Mouse (Mus musculus) heart, adult 8-10 months (tissue): Measurements from ENCODE around the gene Rnf5. TPM values are rescaled to one million over a fixed set of nuclear protein-coding genes. Genes with fewer than 3 reads are reported as not detected.

Source experiments
- DNase-seq: peaks from one replicate; pipeline ENCODE4 v3.0.0; 2022; ENCODE audit warnings: low spot score
- total RNA-seq, 4 experiments: library from RNA; stranded (reverse); gene quantifications; 2 replicates each; pipeline ENCODE4 v1.2.4; 2022

The Rnf5 gene
- total RNA-seq, 4 experiments from 2014 or later = 37.4 to 42.5 (median 39.1) TPM

GRCm38 (mm10) chr17:34605609-34606008 is 2.1 kb upstream of the Rnf5 start:
- peak; percentile 97 for DNase-seq

GRCm38 (mm10) chr17:34604511-34605237 is 1.2 kb upstream of the Rnf5 start:
- DNase-seq = no peak

GRCm38 (mm10) chr17:34604061-34604508 is 595 bp upstream of the Rnf5 start, which contains the start of gene Agpat1:
TSS of gene Agpat1 (plus strand) at chr17:34604262.
- DNase-seq = peak; percentile 99

DNA sequence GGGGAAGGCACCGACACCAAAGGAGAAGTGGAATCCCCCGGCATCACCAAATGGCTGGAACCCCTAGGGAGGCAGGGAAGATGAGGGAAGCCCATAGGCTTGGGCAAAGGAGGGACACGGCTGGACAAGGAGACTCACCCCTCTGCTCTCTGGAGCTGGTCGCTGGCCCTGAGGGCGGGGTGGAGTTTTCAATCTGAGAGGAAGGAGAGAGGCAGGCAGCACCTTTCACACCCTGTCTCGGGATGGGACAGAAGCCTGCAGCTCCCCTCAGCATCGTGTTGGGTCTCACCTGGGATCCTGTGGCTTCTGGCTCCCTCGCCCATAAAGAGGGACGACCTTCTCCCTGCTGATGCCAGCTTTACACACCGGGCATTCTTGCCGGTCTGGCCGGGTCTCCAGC is 1.7 kb downstream of the Rnf5 start:
- DNase-seq = no peak

- no peak for DNase-seq
Measured at GRCm38 (mm10) chr17:34599891-34600290, 3.6 kb downstream of the Rnf5 start.

DNA sequence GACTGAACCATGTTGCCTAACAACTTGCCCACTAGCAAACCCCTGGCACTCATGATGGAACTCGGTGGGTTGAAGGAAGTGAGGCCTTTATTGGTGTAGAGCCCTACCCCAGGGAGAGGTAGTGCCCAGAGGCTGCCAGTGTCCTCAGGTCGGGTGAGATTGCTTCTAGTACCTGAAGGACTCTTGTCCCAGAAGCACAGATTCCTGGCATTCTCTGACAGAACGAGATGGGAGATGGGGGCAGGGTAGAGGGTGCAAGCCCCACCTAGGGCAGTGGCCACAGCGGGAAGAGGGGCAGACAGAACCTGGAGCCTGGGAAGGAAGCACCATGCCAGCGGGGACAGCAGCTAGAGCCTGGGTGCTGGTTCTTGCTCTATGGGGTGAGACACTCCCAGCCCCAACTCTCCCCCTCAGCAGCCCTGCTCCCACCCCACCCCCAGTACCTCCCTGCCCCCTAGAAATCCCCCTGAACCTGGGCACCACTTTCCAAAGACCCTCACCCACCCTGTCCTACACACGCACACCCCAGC is 5.9 kb downstream of the Rnf5 start, which contains the start of gene Ager:
Gene Ager, plus strand, starts transcription at position 297 of the 530 bp plus-strand sequence.
- DNase-seq = no peak

DNA sequence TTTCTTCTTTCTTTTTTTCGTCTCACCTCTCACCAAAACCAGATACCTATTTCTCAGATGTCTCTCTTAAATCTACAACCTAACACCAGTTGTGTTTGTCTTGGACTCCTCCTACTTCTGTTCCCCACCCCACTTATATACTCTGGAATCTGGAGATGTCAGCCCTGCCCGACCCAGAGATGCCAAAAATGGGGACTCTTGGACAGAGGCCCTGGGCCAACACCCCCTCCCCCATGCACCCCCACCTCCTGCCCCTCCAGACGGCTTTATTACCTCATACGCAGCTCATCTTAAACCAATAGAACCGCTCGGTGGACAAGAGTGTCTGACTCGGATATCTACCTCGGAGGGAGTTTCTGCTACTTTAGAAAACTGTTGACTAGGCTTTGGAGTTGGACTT is 7.4 kb downstream of the Rnf5 start:
- no peak for DNase-seq

DNA sequence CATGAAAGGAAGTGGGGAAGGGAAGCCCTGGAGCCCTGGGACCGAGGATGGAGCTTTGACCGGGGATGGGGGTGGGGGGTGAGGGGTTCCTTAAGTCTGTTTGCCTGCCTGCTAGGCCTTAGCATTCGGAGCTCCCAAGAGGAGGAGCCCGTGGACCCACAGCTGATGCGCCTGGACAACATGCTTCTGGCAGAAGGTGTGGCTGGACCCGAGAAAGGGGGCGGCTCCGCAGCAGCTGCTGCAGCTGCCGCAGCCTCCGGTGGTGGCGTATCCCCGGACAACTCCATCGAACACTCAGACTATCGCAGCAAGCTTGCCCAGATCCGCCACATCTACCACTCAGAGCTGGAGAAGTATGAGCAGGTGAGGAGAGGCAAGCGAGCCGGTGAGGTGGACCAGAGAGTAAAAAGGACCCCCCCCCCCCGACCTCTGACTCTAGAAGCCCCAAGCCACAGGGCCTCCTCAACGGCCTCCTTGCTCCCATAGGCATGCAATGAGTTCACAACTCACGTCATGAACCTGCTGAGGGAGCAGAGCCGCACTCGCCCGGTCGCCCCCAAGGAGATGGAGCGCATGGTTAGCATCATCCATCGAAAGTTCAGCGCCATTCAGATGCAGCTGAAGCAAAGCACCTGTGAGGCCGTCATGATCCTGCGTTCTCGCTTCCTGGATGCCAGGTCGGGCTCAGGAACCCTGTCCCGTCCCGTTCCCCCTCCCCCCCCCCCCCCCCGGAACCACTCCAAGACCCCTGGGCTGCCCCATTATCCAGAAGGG is 9.6 kb downstream of the Rnf5 start:
- DNase-seq = no peak

DNA sequence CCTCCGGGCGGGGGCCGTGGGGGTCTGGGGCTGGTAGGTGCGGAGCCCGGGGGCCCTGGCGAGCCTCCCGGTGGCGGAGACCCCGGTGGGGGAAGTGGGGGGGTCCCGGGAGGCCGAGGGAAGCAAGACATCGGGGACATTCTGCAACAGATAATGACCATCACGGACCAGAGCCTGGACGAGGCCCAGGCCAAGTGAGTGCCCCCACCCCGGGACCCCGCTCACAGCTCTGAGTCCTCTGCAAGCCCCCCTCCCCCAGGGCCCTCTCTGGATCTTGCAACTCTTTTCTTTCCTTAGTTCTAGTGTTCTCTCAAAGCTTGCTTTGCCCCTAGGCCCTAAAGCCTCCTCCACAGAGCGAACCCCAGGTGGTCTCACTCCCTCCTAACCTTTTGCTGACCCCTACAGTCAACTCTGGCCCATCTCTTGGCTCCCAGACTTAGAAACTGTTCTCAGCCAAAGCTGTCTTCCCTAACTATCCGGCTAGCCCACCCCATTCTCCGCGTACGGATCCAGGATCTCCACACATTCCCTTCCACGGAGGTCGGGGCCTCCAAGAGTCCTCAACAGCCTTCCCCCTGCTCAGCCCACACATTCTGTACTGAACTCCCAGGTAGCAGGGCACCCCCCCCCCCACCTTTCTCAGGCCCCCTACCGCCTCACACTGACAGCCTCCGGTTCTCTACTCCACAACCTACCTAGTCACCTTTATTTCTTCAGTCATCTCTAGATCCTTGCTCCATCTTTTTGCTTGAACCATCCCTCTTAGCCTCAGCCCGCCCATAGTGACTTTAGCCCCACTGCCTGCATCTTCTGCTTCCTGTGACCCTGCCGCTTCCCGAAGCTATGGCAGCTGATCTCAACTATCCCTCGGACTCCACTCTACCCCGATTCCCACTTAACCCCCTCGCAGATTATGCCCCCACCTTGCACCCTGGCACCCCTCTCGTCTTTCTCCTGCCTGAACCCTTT is 10.6 kb downstream of the Rnf5 start:
- DNase-seq = no peak

DNA sequence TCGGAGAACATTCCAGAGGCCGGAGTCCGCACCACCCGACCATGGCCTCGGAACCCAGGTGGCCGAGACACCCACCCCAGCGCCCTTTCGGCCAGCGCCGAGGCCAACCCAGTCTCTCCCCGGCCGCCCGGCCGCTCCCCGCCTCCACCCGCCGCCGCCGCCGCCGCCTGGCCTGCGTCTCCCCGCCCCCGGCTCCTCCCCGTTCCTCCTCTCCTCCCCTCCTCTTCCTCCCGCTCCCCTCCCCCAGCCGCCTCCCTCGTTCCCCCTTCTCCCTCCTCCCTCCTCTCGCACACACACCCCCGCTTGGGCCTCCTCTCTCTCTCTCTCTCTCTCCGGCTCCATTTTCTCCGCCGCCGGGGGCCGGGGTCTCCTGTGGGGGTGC is 11.5 kb downstream of the Rnf5 start:
- DNase-seq = peak; percentile 76

- DNase-seq = no peak
Measured at GRCm38 (mm10) chr17:34591029-34591993, 12.2 kb downstream of the Rnf5 start, which contains the start of gene Pbx2. TSS of gene Pbx2 (plus strand) at chr17:34591266.

- DNase-seq = no peak
Measured at GRCm38 (mm10) chr17:34590154-34590987, 13.1 kb downstream of the Rnf5 start.

- peak; percentile 79 for DNase-seq
Measured at GRCm38 (mm10) chr17:34589681-34590101, 13.8 kb downstream of the Rnf5 start, which contains the start of gene Gpsm3. TSS of gene Gpsm3 (plus strand) at chr17:34589806.

DNA sequence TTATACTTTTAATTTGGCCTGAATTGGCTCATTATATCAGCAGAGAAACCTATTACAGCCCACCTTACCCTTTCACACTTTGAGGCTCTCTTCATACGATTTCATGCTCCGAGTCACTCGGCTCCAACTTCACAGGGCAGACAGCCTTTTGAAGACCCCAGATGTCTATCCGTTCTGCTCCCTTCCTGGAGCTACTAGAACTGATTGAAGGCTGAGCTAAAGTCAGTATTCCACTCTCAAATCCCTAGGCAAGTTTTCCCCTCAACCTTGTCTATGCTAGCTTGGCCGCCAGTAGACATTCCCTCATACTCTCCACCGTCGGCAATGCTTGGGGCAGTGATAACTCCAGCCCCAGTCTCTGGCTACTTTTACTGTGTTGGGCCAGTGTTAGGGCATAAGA is 14.3 kb downstream of the Rnf5 start:
- DNase-seq = no peak

- DNase-seq = no peak
Measured at GRCm38 (mm10) chr17:34588767-34589166, 14.7 kb downstream of the Rnf5 start.

- no peak for DNase-seq
Measured at GRCm38 (mm10) chr17:34587814-34588213, 15.7 kb downstream of the Rnf5 start.

- DNase-seq = peak; percentile 93
Measured at GRCm38 (mm10) chr17:34587423-34587811, 16.1 kb downstream of the Rnf5 start.

DNA sequence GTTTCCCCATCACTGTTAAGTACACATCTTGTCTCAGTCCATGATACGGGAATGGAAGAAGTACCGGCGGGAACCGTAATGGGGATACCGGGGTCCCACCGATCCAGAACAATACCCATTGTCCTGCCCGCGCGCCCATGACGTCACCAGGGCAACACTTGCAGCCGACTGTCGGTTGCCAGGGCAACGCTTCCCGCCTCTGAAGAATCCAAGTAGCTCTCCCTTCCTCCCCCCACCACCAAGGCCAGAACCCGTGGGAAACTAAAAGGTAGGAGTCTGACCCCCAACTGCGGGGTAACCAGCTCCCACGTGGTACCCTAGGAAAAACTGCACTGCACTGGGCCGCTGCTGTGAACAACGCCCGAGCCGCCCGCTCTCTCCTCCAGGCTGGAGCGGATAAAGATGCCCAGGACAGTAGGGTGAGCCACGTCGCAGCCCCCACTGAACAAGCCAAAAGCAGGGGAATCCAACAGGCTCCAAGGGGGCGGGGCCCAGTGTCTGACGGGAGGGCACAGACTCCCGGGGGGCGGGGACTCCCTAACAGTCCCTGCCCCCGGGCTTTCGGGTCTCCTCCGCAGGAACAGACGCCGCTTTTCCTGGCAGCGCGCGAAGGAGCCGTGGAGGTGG is 16.6 kb downstream of the Rnf5 start:
- DNase-seq = peak; percentile 79
